Mouse (Mus musculus) mature B cell (primary cell): Measurements from ENCODE around the gene Sos1.
"Not testable (repeated sequence)": the region's sequence is repeated elsewhere in the genome, so short reads cannot be mapped to it uniquely, and the experiment has no call there.

ENCODE experiments used
- in situ Hi-C: fragments of 300-500 bp; cut with MboI; formaldehyde crosslinking; loops from 2 replicates; pipeline ENCODE4 v1.14.3; 2019

Gene Sos1

DNA sequence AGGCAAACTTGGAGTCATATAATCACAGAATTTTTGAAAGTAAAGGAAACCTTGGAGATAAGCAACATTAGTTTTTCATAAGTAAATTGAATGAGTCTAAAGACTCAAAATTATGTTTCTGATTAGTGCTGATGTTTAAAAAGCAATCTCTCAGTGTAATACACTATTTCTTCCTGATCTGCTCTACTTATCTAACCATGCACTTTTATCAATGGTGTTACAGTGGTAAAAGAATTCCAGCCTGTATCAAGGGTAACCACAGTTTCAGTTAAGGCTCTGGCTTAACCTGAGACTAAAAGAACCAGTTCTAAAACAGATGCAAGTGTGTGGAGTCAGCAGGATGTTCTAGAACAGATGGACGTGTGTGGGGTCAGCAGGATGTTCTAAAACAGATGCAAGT is 59.3 kb downstream of the Sos1 start:
- in situ Hi-C loops, result no loop called here

DNA sequence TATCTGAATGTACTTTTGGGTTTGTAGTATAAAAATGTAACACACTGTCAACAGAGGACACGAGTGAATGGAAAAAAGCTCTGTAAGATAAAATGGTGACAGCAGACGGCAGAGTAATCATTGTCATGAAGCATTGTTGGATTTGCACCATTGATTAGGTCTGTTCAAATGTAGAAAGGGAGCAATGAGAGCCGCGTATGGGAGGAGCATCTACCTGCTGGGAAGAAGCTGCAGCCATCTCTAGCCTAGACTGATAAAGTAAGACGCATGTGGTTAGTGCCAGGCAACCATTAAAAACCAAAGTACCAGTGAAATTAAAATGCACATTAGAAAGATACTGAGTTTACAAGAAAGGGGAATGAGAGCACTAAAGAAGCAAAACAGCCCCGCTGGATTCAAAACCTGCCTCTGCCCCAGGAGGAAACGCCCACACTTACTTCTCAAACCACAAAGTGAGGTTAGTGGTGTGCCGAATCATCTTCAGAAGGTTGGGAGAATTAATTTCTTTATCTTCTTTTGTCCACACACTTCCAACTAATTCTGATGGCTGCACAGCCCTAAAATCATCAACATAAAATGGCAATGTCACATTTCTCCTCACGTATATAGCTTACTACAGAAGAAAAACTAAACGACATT is 61.6 kb downstream of the Sos1 start:
- in situ Hi-C loops, result no loop called here

GRCm38 (mm10) chr17:80411182-80411581 is 69.1 kb downstream of the Sos1 start:
- in situ Hi-C loops, result no loop called here

GRCm38 (mm10) chr17:80398243-80398642 is 82.0 kb downstream of the Sos1 start:
- in situ Hi-C loops, result no loop called here

- in situ Hi-C loops, result no loop called here
These were observed 88.5 kb downstream of the Sos1 start for GRCm38 (mm10) chr17:80391423-80392403.

GRCm38 (mm10) chr17:80390024-80390423 is 90.2 kb downstream of the Sos1 start:
- in situ Hi-C loops, result no loop called here

DNA sequence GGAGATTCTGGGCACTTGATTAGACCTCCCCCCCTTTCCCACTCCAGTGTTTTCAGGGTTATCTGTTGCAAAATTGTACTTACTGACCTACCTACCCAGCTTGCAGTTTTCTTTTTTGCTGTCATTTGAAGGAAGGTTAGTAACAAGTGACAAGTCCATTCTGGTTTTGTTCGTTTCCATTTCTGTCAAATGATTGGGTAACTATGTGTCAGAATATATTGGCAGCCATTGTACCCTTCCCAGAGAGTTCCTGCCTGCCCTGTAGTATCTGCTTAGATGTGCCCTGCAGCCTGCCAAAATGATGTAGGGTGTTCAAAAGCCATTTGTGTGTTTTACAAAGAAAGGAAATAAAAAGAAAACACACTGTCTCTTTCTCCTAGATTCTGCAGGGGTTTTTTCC is 94.6 kb downstream of the Sos1 start:
- in situ Hi-C loops, result no loop called here

DNA sequence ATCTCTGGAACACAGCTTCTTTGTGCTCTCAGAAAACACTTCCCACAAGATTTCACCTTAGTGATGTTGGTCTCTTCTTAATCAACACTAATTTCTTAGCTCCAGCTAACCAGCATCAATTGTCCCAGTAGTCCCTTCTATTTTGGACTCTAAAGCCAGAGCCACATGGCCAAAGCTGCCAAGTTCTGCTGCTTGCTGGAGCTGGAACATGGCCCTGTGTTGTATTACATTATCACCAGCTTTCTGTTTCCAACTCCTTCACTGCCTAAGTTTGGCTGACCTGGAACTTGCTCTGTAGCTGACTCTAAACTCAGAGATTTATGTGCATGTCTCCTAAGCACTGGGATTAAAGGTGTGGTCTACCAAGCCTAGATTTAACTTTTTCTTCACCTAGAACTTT is 101.9 kb downstream of the Sos1 start:
- in situ Hi-C loops, result not testable (repeated sequence)

- in situ Hi-C loops, result no loop called here
These were observed 106.5 kb downstream of the Sos1 start for GRCm38 (mm10) chr17:80373726-80374096.

DNA sequence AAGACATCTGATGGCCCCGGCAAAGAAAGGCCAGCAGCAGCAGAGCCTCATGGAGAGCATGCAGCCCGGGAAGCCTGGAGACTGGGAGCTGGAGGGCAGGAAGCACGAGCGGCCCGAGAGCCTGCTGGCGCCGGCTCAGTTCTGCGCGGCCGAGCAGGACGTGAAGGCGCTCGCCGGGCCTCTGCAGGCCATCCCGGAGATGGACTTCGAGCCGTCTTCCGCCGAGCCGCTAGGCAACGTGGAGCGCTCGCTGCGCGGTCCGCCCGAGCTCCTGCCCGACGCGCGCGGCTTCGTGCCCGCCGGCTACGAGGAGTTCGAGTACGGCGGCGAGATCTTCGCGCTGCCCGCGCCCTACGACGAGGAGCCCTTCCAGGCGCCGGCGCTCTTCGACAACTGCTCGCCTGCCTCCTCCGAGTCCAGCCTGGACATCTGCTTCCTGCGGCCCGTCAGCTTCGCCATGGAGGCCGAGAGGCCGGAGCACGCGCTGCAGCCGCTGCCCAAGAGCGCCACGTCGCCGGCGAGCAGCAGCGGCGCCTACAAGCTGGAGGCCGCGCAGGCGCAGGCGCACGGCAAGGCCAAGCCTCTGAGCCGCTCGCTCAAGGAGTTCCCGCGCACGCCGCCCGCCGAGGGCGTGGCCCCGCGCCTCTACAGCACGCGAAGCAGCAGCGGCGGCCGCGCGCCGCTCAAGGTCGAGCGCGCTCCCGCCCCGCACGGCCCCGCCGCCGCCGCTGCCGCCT is 107.1 kb downstream of the Sos1 start, which contains the start of gene Gm10190:
Gene Gm10190 (minus strand): TSS at position 553 of the 737 bp plus-strand sequence.
- in situ Hi-C loops, result no loop called here

DNA sequence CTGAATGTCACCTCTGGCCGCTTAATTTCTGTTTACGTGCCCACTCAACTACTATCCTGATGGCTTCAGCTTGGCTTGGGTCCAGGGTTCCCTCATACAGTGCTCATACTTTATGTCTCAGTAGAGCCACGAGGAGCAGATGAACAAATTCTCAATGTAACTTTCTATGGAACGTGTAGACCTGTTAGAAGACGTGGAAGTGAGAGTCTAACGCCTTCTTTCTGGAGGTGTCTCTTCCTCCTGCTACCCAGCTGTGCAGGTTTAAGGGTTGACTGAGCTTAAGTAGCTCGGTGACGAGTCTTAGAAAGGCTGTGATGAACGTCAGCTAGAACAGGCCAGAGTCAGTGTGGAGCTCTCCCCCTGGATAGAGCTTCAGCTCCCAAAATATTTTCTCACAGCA is 111.6 kb downstream of the Sos1 start:
- in situ Hi-C loops, result no loop called here

GRCm38 (mm10) chr17:80367276-80367675 is 113.0 kb downstream of the Sos1 start:
- in situ Hi-C loops, result no loop called here

DNA sequence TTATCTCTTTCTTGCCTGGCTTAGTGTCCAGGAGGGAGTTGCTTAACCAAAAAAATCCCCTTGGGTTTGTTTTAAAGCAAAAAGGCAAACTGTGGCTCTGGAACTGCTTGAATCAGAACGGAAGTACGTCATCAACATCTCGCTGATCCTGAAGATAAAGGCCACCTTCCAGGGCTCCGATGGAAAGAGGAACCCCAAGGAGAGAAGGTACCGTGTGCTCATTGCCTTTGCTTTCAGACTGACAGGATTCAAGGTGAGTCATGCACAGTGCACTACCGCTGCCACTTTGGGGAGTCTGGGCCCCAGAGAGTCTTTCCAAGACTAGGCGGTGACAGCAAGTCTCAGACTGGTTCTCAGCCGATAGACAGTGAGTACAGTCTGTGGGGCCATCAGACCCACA is 120.0 kb downstream of the Sos1 start:
- in situ Hi-C loops, result no loop called here

GRCm38 (mm10) chr17:80347234-80347633 is 133.0 kb downstream of the Sos1 start:
- in situ Hi-C loops, result no loop called here

DNA sequence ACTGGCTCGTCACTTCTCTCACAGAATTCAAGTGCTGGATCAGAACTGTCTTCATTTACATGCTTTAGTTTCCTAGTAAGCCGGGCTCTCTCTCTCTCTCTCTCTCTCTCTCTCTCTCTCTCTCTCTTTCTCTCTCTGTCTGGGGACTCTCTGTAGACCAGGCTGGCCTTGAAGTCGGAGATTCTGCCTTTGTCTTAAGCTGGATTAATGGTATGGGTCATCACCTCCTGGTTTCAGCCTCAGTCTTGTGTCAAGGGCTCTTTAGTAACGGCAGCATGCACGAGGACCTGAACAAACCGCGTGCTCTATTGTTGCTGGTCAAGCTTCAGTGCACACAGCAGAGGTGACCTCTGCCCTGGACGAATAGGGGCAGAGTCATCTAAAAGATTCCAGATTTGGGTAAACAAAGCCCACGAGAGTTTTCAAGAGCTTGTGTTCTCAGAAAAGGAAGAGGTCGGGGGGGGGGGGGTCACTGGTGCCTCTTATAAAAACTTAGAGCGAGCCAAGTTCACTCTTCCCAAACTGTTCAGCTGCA is 133.6 kb downstream of the Sos1 start:
- in situ Hi-C loops, result no loop called here

DNA sequence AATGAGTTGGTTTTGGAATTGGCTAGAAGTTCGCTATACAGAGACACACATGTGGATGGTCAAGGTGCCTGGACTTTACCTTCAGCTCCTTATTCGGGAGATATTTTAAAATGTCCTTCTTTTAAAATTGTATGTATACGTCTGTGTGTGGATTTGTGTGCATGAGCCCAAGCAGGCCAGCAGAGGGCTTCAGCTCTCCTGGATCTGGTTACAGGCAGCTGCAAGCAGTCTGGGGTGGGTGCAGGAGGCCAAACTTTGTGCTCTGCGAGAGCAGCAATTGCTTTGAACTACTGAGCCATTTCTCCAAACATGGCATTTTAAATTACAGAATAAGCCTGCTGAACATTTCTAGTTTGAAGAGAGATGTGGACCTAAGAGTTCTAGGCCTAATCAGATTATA is 135.0 kb downstream of the Sos1 start:
- in situ Hi-C loops, result no loop called here
